Mouse (Mus musculus): ENCODE data around the gene Gpsm3. TPM values are rescaled to one million over a fixed set of nuclear protein-coding genes. Genes with fewer than 3 reads are reported as not detected.
A peak's percentile ranks its signal among the peaks of the same experiment; 100 is the strongest.

The Gpsm3 gene
- total RNA-seq, 1 experiment from 2014 or later, result 64.4 TPM

- ATAC-seq (replicated peaks; ENCODE audit: insufficient number of reproducible peaks, low FRiP score, low TSS enrichment, poor library complexity, severe bottlenecking), result no peak
Observed at GRCm38 (mm10) chr17:34624981-34625380, 35.4 kb downstream of the Gpsm3 start.

DNA sequence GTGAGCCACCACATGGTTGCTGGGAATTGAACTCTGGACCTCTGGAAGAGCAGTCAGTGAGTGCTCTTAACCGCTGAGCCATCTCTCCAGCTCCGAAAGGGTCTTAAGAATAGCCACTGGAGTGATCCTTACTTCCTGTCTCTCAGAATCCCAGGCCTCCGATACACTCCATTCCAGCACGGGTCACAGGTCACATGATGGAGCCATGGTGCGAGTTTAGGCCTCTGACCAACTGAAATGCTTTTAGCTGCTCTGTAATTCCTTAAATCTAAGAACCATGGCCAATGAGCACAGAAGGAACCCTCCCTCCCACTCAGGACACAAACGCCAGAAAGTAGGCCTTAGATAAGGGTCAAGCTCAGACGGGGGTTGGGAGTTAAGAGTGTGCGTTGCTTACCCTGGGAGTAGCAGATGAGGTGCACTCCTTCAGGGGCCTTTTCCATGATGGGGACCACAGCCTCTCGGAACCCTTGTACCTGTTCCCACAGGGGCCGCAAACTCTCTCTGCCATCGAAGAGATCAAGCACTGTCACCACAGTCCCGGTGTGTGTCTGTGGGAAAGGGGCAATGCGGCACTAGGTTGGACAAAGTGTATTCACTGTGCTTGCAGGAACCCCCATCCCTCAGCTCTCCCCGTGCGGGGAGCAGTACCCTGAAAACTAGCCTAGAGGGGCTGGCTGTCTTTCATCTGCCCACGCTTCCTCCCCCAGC lies 36.6 kb downstream of the Gpsm3 start:
- ATAC-seq (replicated peaks; ENCODE audit: insufficient number of reproducible peaks, low FRiP score, low TSS enrichment, poor library complexity, severe bottlenecking), result no peak

GRCm38 (mm10) chr17:34626773-34627092 lies 37.1 kb downstream of the Gpsm3 start:
- no peak for ATAC-seq (replicated peaks; ENCODE audit: insufficient number of reproducible peaks, low FRiP score, low TSS enrichment, poor library complexity, severe bottlenecking)

GRCm38 (mm10) chr17:34627093-34627942 lies 37.7 kb downstream of the Gpsm3 start:
- peak; percentile 28; the same call in 1 of the 2 replicates for ATAC-seq (replicated peaks; ENCODE audit: insufficient number of reproducible peaks, low FRiP score, low TSS enrichment, poor library complexity, severe bottlenecking)

- ATAC-seq (replicated peaks; ENCODE audit: insufficient number of reproducible peaks, low FRiP score, low TSS enrichment, poor library complexity, severe bottlenecking), result no peak
Observed at GRCm38 (mm10) chr17:34627943-34628643, 38.5 kb downstream of the Gpsm3 start, which contains the start of gene Ppt2. TSS of gene Ppt2 (minus strand) at chr17:34628510.

DNA sequence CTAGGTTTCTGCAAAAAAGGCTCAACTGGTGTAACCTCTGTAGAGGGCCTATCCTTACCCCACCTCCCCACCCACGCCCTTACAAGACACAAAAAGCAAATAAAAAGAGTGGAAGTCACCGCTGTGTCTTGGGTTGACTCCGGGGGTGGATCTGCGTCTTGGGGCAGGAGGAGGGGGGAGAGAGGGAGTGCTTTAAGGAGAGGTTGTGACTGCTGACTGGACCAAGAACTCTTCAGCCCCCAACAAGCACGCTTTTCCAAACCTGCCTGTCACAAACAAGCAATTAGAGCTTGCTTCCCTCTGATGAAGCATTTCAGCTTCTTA lies 39.0 kb downstream of the Gpsm3 start:
- ATAC-seq (replicated peaks; ENCODE audit: insufficient number of reproducible peaks, low FRiP score, low TSS enrichment, poor library complexity, severe bottlenecking), result no peak

DNA sequence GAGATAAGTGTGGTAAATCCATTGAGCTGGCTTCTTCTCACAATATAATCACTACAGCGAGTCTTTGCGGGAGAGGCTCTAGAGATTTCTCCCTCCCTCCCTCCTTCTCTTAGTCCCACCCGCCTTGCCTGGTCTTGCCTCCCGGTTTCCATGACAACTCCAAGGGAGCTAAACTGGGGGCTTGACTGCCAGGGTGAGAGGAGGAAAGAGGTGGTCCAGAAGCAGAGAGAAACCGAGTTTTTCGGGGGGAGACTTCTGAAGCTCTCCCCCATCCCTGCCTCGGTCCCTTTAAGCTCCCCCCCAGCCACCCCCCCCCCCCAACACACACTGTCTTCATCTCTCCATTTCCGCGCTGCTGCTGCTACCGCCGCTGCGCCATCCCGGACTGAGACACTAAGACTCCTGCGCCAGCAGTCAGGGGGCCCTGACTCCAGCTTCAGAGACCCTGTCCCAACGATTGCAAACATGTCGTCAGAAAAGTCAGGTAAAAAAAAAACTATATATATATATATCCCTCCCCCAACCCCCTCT lies 39.7 kb downstream of the Gpsm3 start, which contains the start of gene Prrt1:
Gene Prrt1 (plus strand): TSS at position 313 of the 531 bp plus-strand sequence.
- ATAC-seq (replicated peaks; ENCODE audit: insufficient number of reproducible peaks, low FRiP score, low TSS enrichment, poor library complexity, severe bottlenecking), result no peak

- no peak for ATAC-seq (replicated peaks; ENCODE audit: insufficient number of reproducible peaks, low FRiP score, low TSS enrichment, poor library complexity, severe bottlenecking)
Observed at GRCm38 (mm10) chr17:34629796-34630603, 40.4 kb downstream of the Gpsm3 start.

GRCm38 (mm10) chr17:34630761-34631301 lies 41.2 kb downstream of the Gpsm3 start:
- no peak for ATAC-seq (replicated peaks; ENCODE audit: insufficient number of reproducible peaks, low FRiP score, low TSS enrichment, poor library complexity, severe bottlenecking)

GRCm38 (mm10) chr17:34631647-34632046 lies 42.0 kb downstream of the Gpsm3 start:
- ATAC-seq (replicated peaks; ENCODE audit: insufficient number of reproducible peaks, low FRiP score, low TSS enrichment, poor library complexity, severe bottlenecking), result no peak

GRCm38 (mm10) chr17:34632261-34632691 lies 42.7 kb downstream of the Gpsm3 start:
- peak; percentile 87 for ATAC-seq (replicated peaks; ENCODE audit: insufficient number of reproducible peaks, low FRiP score, low TSS enrichment, poor library complexity, severe bottlenecking)

GRCm38 (mm10) chr17:34635671-34636070 lies 46.1 kb downstream of the Gpsm3 start:
- no peak for ATAC-seq (replicated peaks; ENCODE audit: insufficient number of reproducible peaks, low FRiP score, low TSS enrichment, poor library complexity, severe bottlenecking)

DNA sequence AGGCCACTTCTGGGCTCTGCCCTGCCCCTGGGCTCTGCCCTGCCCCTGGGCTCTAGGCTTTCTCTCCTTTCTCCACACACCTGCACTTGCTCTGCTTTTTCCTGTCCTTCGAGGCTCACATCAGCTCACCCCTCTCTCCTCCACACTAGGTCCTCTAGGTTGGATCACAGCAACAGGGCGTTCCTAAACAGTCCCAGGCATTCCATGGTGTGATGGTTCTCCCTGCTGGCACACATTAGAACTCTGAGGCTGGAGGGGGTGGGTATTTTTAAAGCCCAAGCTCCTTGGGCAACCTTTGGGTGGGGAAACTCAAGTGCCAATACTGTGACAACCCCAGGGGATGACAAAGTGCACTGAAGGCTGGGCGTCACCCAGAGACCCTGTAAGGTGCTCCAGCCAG lies 47.9 kb downstream of the Gpsm3 start:
- ATAC-seq (replicated peaks; ENCODE audit: insufficient number of reproducible peaks, low FRiP score, low TSS enrichment, poor library complexity, severe bottlenecking), result no peak

DNA sequence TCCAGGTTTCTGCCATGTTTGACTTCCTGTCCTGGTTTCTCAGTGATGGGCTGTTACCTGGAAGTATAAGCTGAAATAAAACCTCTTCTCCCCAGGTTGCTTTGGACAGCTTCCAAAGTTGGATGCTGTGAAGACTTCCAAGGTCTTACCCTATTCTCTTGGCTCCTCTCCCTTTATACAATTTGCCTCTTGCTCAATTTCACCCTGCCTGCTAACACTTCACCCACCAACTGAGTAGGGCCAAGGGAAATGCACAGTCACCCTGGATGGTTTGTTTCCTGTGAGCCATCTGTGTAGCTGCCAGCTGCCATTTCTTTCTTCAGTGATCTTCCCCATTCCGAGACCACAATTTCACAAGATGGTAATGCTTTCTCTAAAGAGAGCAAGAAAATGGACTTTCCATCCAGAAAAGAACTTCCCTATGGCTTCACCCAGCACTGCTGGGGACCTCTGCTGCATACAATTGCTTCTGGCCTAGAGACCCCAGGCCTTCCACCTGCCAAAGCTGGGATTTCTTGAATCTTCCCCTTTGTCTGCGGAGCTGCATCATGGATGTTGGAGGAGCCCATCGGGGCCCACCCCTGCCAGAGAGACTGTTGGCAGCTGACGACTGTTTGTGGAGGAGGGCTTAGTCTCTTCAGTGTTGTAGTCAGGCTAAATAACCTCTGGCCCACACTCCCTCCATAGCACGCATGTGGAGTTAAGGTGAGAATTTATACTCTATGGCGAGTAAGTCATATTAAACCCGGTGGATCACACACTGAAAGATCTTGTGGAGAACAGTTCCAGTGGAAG lies 50.1 kb downstream of the Gpsm3 start:
- ATAC-seq (replicated peaks; ENCODE audit: insufficient number of reproducible peaks, low FRiP score, low TSS enrichment, poor library complexity, severe bottlenecking), result peak; percentile 90

DNA sequence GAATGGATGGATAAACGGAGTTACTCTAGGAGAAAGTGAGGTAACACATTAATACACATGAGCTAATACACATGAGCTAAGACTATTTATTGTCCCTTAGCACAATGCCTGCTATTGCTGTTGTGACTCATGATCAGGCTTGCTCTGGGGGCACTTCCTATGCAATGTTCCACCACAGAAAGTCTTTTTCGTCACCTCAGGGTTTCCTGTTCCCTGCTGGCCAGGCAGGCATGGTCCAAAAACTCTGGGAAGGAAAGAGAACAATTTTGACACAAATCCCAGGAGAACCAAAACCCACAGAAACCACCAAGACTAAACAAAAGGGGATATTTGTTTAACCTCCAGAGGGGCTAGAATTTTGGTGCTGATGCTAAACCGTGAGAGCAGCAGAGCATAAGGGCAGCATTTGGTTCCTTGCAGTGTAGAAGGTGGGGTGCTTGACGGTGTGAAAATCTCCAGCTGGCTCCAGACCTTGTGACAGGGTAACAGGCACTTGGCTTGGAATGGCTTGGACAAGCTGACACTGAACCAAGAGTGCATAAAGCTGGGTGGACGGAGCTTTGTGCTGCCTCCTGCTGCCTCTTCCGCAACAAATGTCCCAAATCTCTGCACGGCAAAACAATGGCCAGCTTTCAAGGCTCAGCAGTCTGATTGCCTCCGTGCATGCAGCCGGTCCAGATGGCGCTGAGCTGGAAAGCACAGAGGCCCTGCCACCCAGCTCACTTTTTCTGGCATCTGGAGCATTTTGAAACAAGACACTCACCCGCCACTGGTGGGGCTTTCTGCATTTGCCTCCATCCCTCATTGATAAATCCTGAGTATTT lies 51.4 kb downstream of the Gpsm3 start:
- no peak for ATAC-seq (replicated peaks; ENCODE audit: insufficient number of reproducible peaks, low FRiP score, low TSS enrichment, poor library complexity, severe bottlenecking)

All from monocyte, adult 5-6 weeks (primary cell).